Mouse (Mus musculus): ENCODE results near the gene Amy2a1.
"Not testable (repeated sequence)": the region's sequence is repeated elsewhere in the genome, so short reads cannot be mapped to it uniquely, and the experiment has no call there.

The Amy2a1 gene

DNA sequence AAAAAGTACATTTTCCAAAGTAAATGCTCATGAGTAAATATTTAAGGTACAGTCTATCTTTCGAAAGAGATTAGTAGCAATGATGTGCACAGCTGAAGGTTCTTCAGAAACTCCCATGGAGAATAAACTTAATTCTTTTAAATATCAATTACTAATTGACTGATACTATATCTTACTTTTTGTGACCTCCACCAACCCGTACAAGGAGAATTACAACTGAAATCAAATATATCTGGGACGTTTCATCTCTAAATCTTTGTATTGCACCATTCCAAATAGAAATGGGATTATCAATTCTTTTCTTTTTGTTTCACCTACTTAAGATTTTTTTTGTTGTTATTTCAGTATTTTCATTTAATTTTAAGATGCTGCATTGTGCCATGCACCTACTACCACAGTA is at the start of gene Amy2a1:
Amy2a1 (minus strand) TSS at position 101 of the 400 bp plus-strand sequence.
- not testable (repeated sequence) for DNase-seq

DNA sequence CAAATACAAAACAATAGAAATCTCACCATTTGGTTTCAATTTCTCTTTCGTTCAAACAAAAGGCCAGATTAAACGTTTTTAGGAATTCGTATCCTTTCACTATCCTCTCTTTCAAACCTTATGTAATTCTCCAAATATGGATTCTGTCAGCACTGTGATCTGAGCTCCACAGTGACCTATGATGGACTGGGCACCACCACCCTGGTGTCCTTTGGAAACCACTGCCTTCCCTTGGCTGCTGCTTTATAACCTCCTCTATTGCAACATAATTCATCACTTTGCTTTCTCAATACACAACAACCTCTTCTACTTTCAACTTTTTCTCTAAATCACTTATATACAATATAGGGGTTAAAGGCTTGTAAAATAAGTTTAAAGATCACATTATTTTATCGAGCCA is 42.4 kb upstream of the Amy2a1 start:
- no peak for DNase-seq

DNA sequence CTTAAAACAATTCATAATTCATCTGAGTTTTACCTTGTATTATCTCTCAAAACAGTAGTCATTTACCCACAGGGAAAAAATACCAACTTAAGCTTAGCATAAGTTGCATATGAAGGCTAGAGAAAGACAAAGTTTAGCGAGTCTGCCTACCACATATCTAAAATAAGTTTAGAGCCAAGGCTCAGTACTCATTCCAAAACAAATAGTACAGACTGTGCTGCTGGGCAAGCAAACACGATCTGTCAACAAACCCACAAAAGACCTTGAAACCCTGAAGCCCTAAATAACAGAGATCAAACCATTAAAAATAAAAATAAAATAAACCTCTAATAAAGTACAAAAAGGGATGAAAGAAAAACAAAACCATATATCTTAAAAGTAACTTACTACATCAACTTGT is 41.9 kb upstream of the Amy2a1 start:
- DNase-seq, result no peak

DNA sequence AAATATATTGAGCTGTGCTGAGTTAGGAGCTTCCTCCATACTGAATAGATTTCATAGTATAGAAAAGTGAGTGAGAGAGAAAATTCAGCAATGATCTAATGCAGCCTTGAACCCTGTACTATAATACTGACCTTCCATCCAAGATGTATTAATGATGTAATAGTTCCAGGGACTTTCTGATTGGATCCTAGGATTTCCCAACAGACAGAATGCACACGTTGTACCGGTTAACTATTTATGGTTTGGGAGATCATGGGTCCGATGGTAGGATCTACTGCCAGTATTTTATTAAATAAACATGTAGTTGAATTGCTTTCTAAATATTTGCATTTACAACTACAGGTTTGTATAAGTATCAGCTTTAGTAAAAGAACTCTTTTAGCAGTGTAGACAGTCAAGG is 39.9 kb upstream of the Amy2a1 start:
- DNase-seq, result no peak

DNA sequence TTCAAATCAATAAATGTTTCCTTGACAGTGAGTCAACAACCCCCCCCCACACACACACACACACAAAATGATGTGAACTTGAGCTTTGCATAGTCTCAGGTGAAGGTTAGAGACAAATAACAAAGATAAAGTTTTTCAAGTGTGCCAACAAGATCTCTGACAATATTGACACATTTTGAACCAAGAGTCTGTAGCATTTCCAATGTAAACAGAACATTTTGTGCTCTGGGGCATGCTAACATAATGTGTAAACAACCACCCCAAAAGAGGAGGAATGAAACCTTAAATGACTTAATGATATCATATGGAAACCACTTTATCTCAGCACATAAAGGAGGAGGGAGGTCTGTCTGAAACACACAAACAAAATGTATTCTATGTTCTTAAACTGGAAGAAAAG is 7.5 kb upstream of the Amy2a1 start:
- no peak for DNase-seq
